Mouse (Mus musculus): ENCODE results near the gene Smtnl2. TPM values are rescaled to one million over a fixed set of nuclear protein-coding genes. Genes with fewer than 3 reads are reported as not detected.

Gene Smtnl2
- polyA plus RNA-seq, 1 experiment from 2014 or later = 148 TPM

- peaks cover 87% of the 10 kb centered on the region for H3K4me1 ChIP-seq
- H3K27me3 ChIP-seq (ENCODE audit: insufficient read depth, poor library complexity, severe bottlenecking) = no peaks in the 10 kb centered on the region
- 26% methylated on average over 8 of the region's 8 CpGs for WGBS
- H3K27ac ChIP-seq = peak overlapping the region; percentile 93
- no peaks in the 10 kb centered on the region for H3K9me3 ChIP-seq
- H3K4me3 ChIP-seq = peak overlapping the region; percentile 96
- peaks cover 31% of the 10 kb centered on the region for H3K36me3 ChIP-seq
- peak; percentile 69 for DNase-seq (ENCODE audit: low spot score)
Observed at GRCm38 (mm10) chr11:72406079-72406675, 5.3 kb downstream of the Smtnl2 start.

DNA sequence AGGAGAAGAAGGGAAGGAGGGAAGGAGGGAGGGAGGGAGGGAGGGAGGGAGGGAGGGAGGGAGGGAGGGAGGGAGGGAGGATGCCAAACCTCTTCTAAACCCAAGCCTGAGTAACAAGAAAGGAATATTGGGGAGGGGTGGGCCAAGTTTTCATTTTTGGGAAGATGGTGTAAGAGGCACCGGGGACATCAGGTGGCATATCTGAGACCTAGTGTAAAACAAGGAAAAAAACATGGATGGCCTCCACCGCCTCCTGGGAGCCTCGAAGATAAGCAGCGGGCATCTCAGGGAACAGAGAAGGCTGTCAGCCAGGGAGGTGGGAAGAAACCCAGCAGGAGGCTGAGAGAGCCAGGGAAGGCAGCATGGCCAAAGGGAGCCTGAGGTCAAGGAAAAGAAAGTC lies 6.0 kb downstream of the Smtnl2 start:
- Histone ChIP-seq H3K4me3 (peak overlapping the region; percentile 96), H3K4me1 (peaks cover 87% of the 10 kb centered on the region), H3K27ac (peak overlapping the region; percentile 93), H3K9me3 (no peaks in the 10 kb centered on the region), H3K36me3 (peaks cover 38% of the 10 kb centered on the region), H3K27me3 (ENCODE audit: insufficient read depth, poor library complexity, severe bottlenecking) (no peaks in the 10 kb centered on the region)
- WGBS = 27% methylated on average over 4 of the region's 4 CpGs
- DNase-seq (ENCODE audit: low spot score) = no peak

DNA sequence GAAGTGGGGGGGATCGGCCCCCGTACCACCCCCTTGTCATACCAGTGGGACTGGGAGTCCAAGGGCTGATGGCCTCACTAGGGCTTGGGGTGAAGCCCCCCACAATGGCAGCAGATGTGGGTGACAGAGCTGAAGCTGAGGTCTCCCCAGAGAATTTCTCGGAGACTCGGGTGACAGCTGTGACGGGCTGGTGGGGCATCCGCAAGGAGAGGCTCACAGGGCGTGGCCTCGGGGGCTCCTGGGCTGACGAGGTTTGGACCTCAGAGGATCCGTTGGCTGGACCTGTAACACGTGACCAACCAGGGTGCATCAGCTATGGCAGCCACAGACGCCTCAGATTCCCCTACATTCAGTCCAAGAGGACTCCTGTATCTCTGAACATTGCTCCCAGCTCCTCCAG lies 8.5 kb downstream of the Smtnl2 start:
- Histone ChIP-seq H3K4me1 (peaks cover 80% of the 10 kb centered on the region), H3K27me3 (ENCODE audit: insufficient read depth, poor library complexity, severe bottlenecking) (no peaks in the 10 kb centered on the region), H3K27ac (peak overlapping the region; percentile 70; the same call in 1 of the 2 replicates), H3K4me3 (no peak overlapping the region), H3K9me3 (no peaks in the 10 kb centered on the region), H3K36me3 (peaks cover 62% of the 10 kb centered on the region)
- 82% methylated on average over 12 of the region's 12 CpGs for WGBS
- no peak for DNase-seq (ENCODE audit: low spot score)

DNA sequence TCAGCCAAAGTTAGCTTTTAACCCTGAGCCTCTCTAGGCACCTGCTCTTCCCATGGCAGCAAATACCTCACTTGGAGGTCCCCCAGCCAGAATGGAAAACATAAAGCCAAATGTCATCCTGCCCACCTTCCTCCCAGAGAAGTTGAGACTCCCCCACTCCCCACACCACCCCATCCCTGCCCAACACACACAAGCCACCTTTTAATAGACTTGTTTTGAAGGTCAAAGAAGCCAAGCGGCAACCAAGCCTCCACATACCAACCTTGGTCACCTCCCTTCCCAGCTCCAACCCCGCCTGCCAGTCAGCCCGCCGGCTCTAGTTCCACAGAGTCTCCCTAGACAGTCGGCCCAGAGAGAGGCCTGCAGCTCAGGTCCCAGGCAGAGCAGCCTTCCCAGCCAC lies 9.5 kb downstream of the Smtnl2 start:
- peak overlapping the region; percentile 70; the same call in 1 of the 2 replicates for H3K27ac ChIP-seq
- H3K9me3 ChIP-seq = no peaks in the 10 kb centered on the region
- peaks cover 82% of the 10 kb centered on the region for H3K4me1 ChIP-seq
- peaks cover 72% of the 10 kb centered on the region for H3K36me3 ChIP-seq
- DNase-seq (ENCODE audit: low spot score) = no peak
- no peaks in the 10 kb centered on the region for H3K27me3 ChIP-seq (ENCODE audit: insufficient read depth, poor library complexity, severe bottlenecking)
- H3K4me3 ChIP-seq = no peak overlapping the region
- WGBS = 51% methylated on average over 5 of the region's 5 CpGs

DNA sequence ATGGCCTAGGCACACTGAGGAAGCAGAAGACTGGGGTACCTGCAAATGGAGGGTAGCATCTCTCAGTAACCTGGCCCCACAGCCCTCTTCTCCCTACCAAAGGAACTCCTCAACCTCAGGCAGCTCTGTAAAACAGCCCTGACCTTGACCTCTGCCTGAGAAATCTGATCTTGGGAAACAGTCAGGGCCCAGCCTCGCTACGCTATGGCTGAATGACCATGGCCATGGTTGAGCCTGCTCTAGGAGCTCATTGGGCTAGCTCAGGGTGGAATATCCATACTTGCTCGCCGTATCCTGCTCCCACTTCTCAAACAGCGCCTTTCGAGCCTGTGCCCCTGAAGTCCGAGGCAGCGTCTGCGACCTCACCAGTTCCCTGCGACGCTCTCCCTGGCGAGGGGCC lies 10.4 kb downstream of the Smtnl2 start:
- 84% methylated on average over 12 of the region's 12 CpGs for WGBS
- H3K4me1 ChIP-seq = peaks cover 82% of the 10 kb centered on the region

GRCm38 (mm10) chr11:72397811-72398525 lies 13.5 kb downstream of the Smtnl2 start:
- peaks cover 88% of the 10 kb centered on the region for H3K36me3 ChIP-seq
- 92% methylated on average over 8 of the region's 8 CpGs for WGBS

More for the DNA sequence above, 10.4 kb downstream of the Smtnl2 start:
- H3K36me3 ChIP-seq = peaks cover 81% of the 10 kb centered on the region
- peak overlapping the region; percentile 30; the same call in 1 of the 2 replicates for H3K27ac ChIP-seq
- H3K4me3 ChIP-seq = no peak overlapping the region
- no peaks in the 10 kb centered on the region for H3K27me3 ChIP-seq (ENCODE audit: insufficient read depth, poor library complexity, severe bottlenecking)
- H3K9me3 ChIP-seq = no peaks in the 10 kb centered on the region
- no peak for DNase-seq (ENCODE audit: low spot score)

GRCm38 (mm10) chr11:72397072-72397471 lies 14.4 kb downstream of the Smtnl2 start:
- H3K27me3 ChIP-seq (ENCODE audit: insufficient read depth, poor library complexity, severe bottlenecking) = no peaks in the 10 kb centered on the region
- WGBS = 62% methylated on average over 10 of the region's 10 CpGs
- peak overlapping the region; percentile 71; the same call in 1 of the 2 replicates for H3K27ac ChIP-seq
- no peak for DNase-seq (ENCODE audit: low spot score)
- peaks cover 68% of the 10 kb centered on the region for H3K4me1 ChIP-seq
- peaks cover 86% of the 10 kb centered on the region for H3K36me3 ChIP-seq
- no peak overlapping the region for H3K4me3 ChIP-seq
- H3K9me3 ChIP-seq = no peaks in the 10 kb centered on the region

More at GRCm38 (mm10) chr11:72397811-72398525, 13.5 kb downstream of the Smtnl2 start:
- Histone ChIP-seq H3K4me3 (no peak overlapping the region), H3K9me3 (no peaks in the 10 kb centered on the region), H3K4me1 (peaks cover 77% of the 10 kb centered on the region), H3K27me3 (ENCODE audit: insufficient read depth, poor library complexity, severe bottlenecking) (no peaks in the 10 kb centered on the region), H3K27ac (peak overlapping the region; percentile 37; the same call in 1 of the 2 replicates)
- DNase-seq (ENCODE audit: low spot score) = no peak

- Histone ChIP-seq H3K27ac (peak overlapping the region; percentile 71), H3K36me3 (peaks cover 88% of the 10 kb centered on the region), H3K4me1 (peaks cover 63% of the 10 kb centered on the region), H3K9me3 (no peaks in the 10 kb centered on the region), H3K27me3 (ENCODE audit: insufficient read depth, poor library complexity, severe bottlenecking) (no peaks in the 10 kb centered on the region), H3K4me3 (no peak overlapping the region)
- no peak for DNase-seq (ENCODE audit: low spot score)
- 59% methylated on average over 7 of the region's 7 CpGs for WGBS
Observed at GRCm38 (mm10) chr11:72396621-72397020, 14.9 kb downstream of the Smtnl2 start.

- DNase-seq (ENCODE audit: low spot score) = no peak
- Histone ChIP-seq H3K27me3 (ENCODE audit: insufficient read depth, poor library complexity, severe bottlenecking) (no peaks in the 10 kb centered on the region), H3K9me3 (no peaks in the 10 kb centered on the region), H3K4me3 (no peak overlapping the region), H3K27ac (peak overlapping the region; percentile 71), H3K4me1 (peaks cover 56% of the 10 kb centered on the region), H3K36me3 (peaks cover 88% of the 10 kb centered on the region)
- WGBS = 47% methylated on average over 6 of the region's 6 CpGs
Observed at GRCm38 (mm10) chr11:72395652-72396051, 15.9 kb downstream of the Smtnl2 start.

GRCm38 (mm10) chr11:72394694-72395093 lies 16.8 kb downstream of the Smtnl2 start:
- WGBS = 68% methylated on average over 2 of the region's 2 CpGs
- Histone ChIP-seq H3K36me3 (peaks cover 88% of the 10 kb centered on the region), H3K9me3 (no peaks in the 10 kb centered on the region), H3K4me3 (no peak overlapping the region), H3K27me3 (ENCODE audit: insufficient read depth, poor library complexity, severe bottlenecking) (no peaks in the 10 kb centered on the region), H3K4me1 (peaks cover 54% of the 10 kb centered on the region), H3K27ac (peak overlapping the region; percentile 71)
- no peak for DNase-seq (ENCODE audit: low spot score)

GRCm38 (mm10) chr11:72393669-72394068 lies 17.8 kb downstream of the Smtnl2 start:
- no peak for DNase-seq (ENCODE audit: low spot score)
- Histone ChIP-seq H3K4me1 (peaks cover 44% of the 10 kb centered on the region), H3K27me3 (ENCODE audit: insufficient read depth, poor library complexity, severe bottlenecking) (no peaks in the 10 kb centered on the region), H3K4me3 (no peak overlapping the region), H3K9me3 (no peaks in the 10 kb centered on the region), H3K36me3 (peaks cover 88% of the 10 kb centered on the region), H3K27ac (no peak overlapping the region)
- WGBS = 75% methylated on average over 5 of the region's 5 CpGs

- WGBS = 93% methylated on average over 3 of the region's 3 CpGs
- peaks cover 40% of the 10 kb centered on the region for H3K4me1 ChIP-seq
- no peak for DNase-seq (ENCODE audit: low spot score)
- H3K27ac ChIP-seq = no peak overlapping the region
- H3K36me3 ChIP-seq = peaks cover 88% of the 10 kb centered on the region
- H3K27me3 ChIP-seq (ENCODE audit: insufficient read depth, poor library complexity, severe bottlenecking) = no peaks in the 10 kb centered on the region
- no peak overlapping the region for H3K4me3 ChIP-seq
- H3K9me3 ChIP-seq = no peaks in the 10 kb centered on the region
Observed at GRCm38 (mm10) chr11:72393243-72393642, 18.3 kb downstream of the Smtnl2 start.

- peaks cover 78% of the 10 kb centered on the region for H3K36me3 ChIP-seq
- H3K27me3 ChIP-seq (ENCODE audit: insufficient read depth, poor library complexity, severe bottlenecking) = no peaks in the 10 kb centered on the region
- H3K27ac ChIP-seq = no peak overlapping the region
- H3K4me1 ChIP-seq = peaks cover 20% of the 10 kb centered on the region
- WGBS = 87% methylated on average over 13 of the region's 13 CpGs
- no peak for DNase-seq (ENCODE audit: low spot score)
- no peak overlapping the region for H3K4me3 ChIP-seq
- H3K9me3 ChIP-seq = no peaks in the 10 kb centered on the region
Observed at GRCm38 (mm10) chr11:72391181-72391580, 20.3 kb downstream of the Smtnl2 start.

Data from heart, embryonic 10.5 days (tissue).